Mouse (Mus musculus) embryonic facial prominence, embryonic 13.5 days (tissue): ENCODE results near the gene Gdpd1. TPM values are rescaled to one million over a fixed set of nuclear protein-coding genes. Genes with fewer than 3 reads are reported as not detected.

ENCODE experiments used
- ATAC-seq: fragments of 200-750 bp; cut with Nextera tagmentation; 2 replicates; pipeline ENCODE4 v1.8.0; 2017; ENCODE audit warnings: low read depth; ENCODE audit not compliant: insufficient number of reproducible peaks, insufficient read depth, low FRiP score, low TSS enrichment
- H3K27ac ChIP-seq: fragments of 300-500 bp; sonication (generic); 2 replicates; pipeline ENCODE4 v1.5.1; 2015; ENCODE audit warnings: moderate library complexity, mild to moderate bottlenecking, inconsistent platforms
- H3K27me3 ChIP-seq: fragments of 300-500 bp; sonication (generic); 2 replicates; pipeline ENCODE4 v1.6.1; 2015; ENCODE audit warnings: mild to moderate bottlenecking, inconsistent platforms
- H3K36me3 ChIP-seq: fragments of 300-500 bp; sonication (generic); 2 replicates; pipeline ENCODE4 v1.6.1; 2015; ENCODE audit warnings: mild to moderate bottlenecking, inconsistent platforms
- H3K4me1 ChIP-seq: fragments of 300-500 bp; sonication (generic); 2 replicates; pipeline ENCODE4 v1.6.1; 2015; ENCODE audit warnings: inconsistent platforms
- H3K4me2 ChIP-seq: fragments of 300-500 bp; sonication (generic); 2 replicates; pipeline ENCODE4 v1.6.1; 2015; ENCODE audit warnings: moderate library complexity, mild to moderate bottlenecking, inconsistent platforms
- H3K4me3 ChIP-seq: fragments of 300-500 bp; sonication (generic); 2 replicates; pipeline ENCODE4 v1.5.1; 2015; ENCODE audit warnings: mild to moderate bottlenecking, inconsistent platforms
- H3K9ac ChIP-seq: fragments of 300-500 bp; sonication (generic); 2 replicates; pipeline ENCODE4 v1.6.1; 2015; ENCODE audit warnings: mild to moderate bottlenecking, inconsistent platforms
- H3K9me3 ChIP-seq: fragments of 300-500 bp; sonication (generic); 2 replicates; pipeline ENCODE4 v1.6.1; 2016; ENCODE audit warnings: inconsistent platforms
- WGBS: fragments of 180-500 bp; shearing (Covaris S2); methylation state at CpG from one replicate; pipeline ENCODE4 v1.1.7; 2015; ENCODE audit warnings: mixed read lengths; 5-methylcytosine and 5-hydroxymethylcytosine counted together
- polyA plus RNA-seq: library from polyadenylated mRNA; unstranded; fragments of >200 nt; fragmentation: Nextera tagmentation; extraction: Ambion mirVana; gene quantifications from 2 replicates; pipeline ENCODE4 v1.2.1, GENCODE M21; 2015

The Gdpd1 gene
- 22.7 and 22.9 TPM in 2 replicates for polyA plus RNA-seq

GRCm38 (mm10) chr11:87073866-87074440, at the start of gene Gdpd1:
Gdpd1 (minus strand) TSS chr11:87074062.
- Histone ChIP-seq H3K4me1 (peaks cover 4% of the 10 kb centered on the region), H3K9me3 (no peaks in the 10 kb centered on the region), H3K4me2 (peak within 1 kb of the TSS; percentile 94), H3K27me3 (no peaks in the 10 kb centered on the region), H3K27ac (peak within 1 kb of the TSS; percentile 60), H3K9ac (peak within 1 kb of the TSS; percentile 82), H3K4me3 (peak within 1 kb of the TSS; percentile 60), H3K36me3 (peaks cover 27% of the 10 kb centered on the region)
- ATAC-seq = peak; percentile 87
- WGBS = under 1% methylated on average over 43 of the region's 43 CpGs

- H3K4me1 ChIP-seq = peaks cover 5% of the 10 kb centered on the region; the same call in 1 of the 2 replicates
- peaks cover 64% of the 10 kb centered on the region for H3K36me3 ChIP-seq
- H3K4me3 ChIP-seq = no peak overlapping the region
- WGBS = 82% methylated on average over 8 of the region's 8 CpGs
- no peak overlapping the region for H3K27ac ChIP-seq
- no peak overlapping the region for H3K4me2 ChIP-seq
- H3K9me3 ChIP-seq = no peaks in the 10 kb centered on the region
- no peak overlapping the region for H3K9ac ChIP-seq
- no peaks in the 10 kb centered on the region for H3K27me3 ChIP-seq
- no peak for ATAC-seq
Measured at GRCm38 (mm10) chr11:87121864-87122263, 48.0 kb upstream of the Gdpd1 start.

GRCm38 (mm10) chr11:87110172-87110909, 36.5 kb upstream of the Gdpd1 start:
- peaks cover 31% of the 10 kb centered on the region for H3K36me3 ChIP-seq
- no peak for ATAC-seq

GRCm38 (mm10) chr11:87109519-87110171, 35.8 kb upstream of the Gdpd1 start:
- H3K4me2 ChIP-seq = peak overlapping the region; percentile 67
- H3K4me1 ChIP-seq = peaks cover 24% of the 10 kb centered on the region
- H3K9me3 ChIP-seq = no peaks in the 10 kb centered on the region
- H3K4me3 ChIP-seq = peak overlapping the region; percentile 95
- ATAC-seq = no peak
- under 1% methylated on average over 42 of the region's 42 CpGs for WGBS
- H3K27me3 ChIP-seq = no peaks in the 10 kb centered on the region
- H3K9ac ChIP-seq = peak overlapping the region; percentile 99
- H3K27ac ChIP-seq = peak overlapping the region; percentile 97
- peaks cover 31% of the 10 kb centered on the region for H3K36me3 ChIP-seq

More at GRCm38 (mm10) chr11:87110172-87110909, 36.5 kb upstream of the Gdpd1 start:
- peak overlapping the region; percentile 97 for H3K27ac ChIP-seq
- H3K4me1 ChIP-seq = peaks cover 24% of the 10 kb centered on the region
- peak overlapping the region; percentile 95 for H3K4me3 ChIP-seq
- 4% methylated on average over 9 of the region's 9 CpGs for WGBS
- H3K4me2 ChIP-seq = peak overlapping the region; percentile 67
- H3K9ac ChIP-seq = peak overlapping the region; percentile 99
- H3K9me3 ChIP-seq = no peaks in the 10 kb centered on the region
- no peaks in the 10 kb centered on the region for H3K27me3 ChIP-seq

GRCm38 (mm10) chr11:87108755-87109518, 35.1 kb upstream of the Gdpd1 start, which contains the start of gene Ska2:
Ska2 (plus strand) TSS chr11:87109234.
- H3K36me3 ChIP-seq = peaks cover 31% of the 10 kb centered on the region
- WGBS = under 1% methylated on average over 40 of the region's 40 CpGs
- peak; percentile 99 for ATAC-seq

GRCm38 (mm10) chr11:87108409-87108754, 34.5 kb upstream of the Gdpd1 start, which contains the start of gene Prr11:
Prr11 (minus strand) TSS chr11:87108708.
- H3K9me3 ChIP-seq = no peaks in the 10 kb centered on the region
- H3K4me2 ChIP-seq = peak within 1 kb of the TSS; percentile 67
- peak within 1 kb of the TSS; percentile 95 for H3K4me3 ChIP-seq
- H3K27me3 ChIP-seq = no peaks in the 10 kb centered on the region
- no peak for ATAC-seq
- peaks cover 24% of the 10 kb centered on the region for H3K4me1 ChIP-seq
- H3K27ac ChIP-seq = peak within 1 kb of the TSS; percentile 97
- H3K36me3 ChIP-seq = peaks cover 34% of the 10 kb centered on the region
- H3K9ac ChIP-seq = peak within 1 kb of the TSS; percentile 99
- WGBS = 0% methylated on average over 14 of the region's 14 CpGs

More at GRCm38 (mm10) chr11:87108755-87109518, 35.1 kb upstream of the Gdpd1 start, which contains the start of gene Ska2:
- H3K4me3 ChIP-seq = peak within 1 kb of the TSS; percentile 95
- peak within 1 kb of the TSS; percentile 97 for H3K27ac ChIP-seq
- H3K27me3 ChIP-seq = no peaks in the 10 kb centered on the region
- peak within 1 kb of the TSS; percentile 99 for H3K9ac ChIP-seq
- H3K4me2 ChIP-seq = peak within 1 kb of the TSS; percentile 67
- H3K4me1 ChIP-seq = peaks cover 24% of the 10 kb centered on the region
- H3K9me3 ChIP-seq = no peaks in the 10 kb centered on the region

GRCm38 (mm10) chr11:87087142-87087541, 13.3 kb upstream of the Gdpd1 start:
- Histone ChIP-seq H3K36me3 (peaks cover 50% of the 10 kb centered on the region), H3K27me3 (no peaks in the 10 kb centered on the region), H3K27ac (0 out of 2 replicates have a peak overlapping the region, but pooled peaks have one; percentile 81), H3K4me1 (peaks cover 23% of the 10 kb centered on the region), H3K4me3 (peak overlapping the region; percentile 97), H3K9ac (peak overlapping the region; percentile 92; the same call in 1 of the 2 replicates), H3K9me3 (no peaks in the 10 kb centered on the region), H3K4me2 (peak overlapping the region; percentile 95)
- ATAC-seq = no peak
- 68% methylated on average over 2 of the region's 2 CpGs for WGBS

- peaks cover 23% of the 10 kb centered on the region for H3K4me1 ChIP-seq
- WGBS = 1% methylated on average over 42 of the region's 43 CpGs
- peak within 1 kb of the TSS; percentile 97 for H3K4me3 ChIP-seq
- H3K27ac ChIP-seq = peak within 1 kb of the TSS; percentile 81
- H3K9ac ChIP-seq = peak within 1 kb of the TSS; percentile 92
- no peaks in the 10 kb centered on the region for H3K9me3 ChIP-seq
- H3K36me3 ChIP-seq = peaks cover 49% of the 10 kb centered on the region
- peak within 1 kb of the TSS; percentile 95 for H3K4me2 ChIP-seq
- H3K27me3 ChIP-seq = no peaks in the 10 kb centered on the region
- ATAC-seq = peak; percentile 76
Measured at GRCm38 (mm10) chr11:87086290-87086984, 12.6 kb upstream of the Gdpd1 start, which contains the start of gene Smg8. Smg8 (minus strand) TSS chr11:87086774.

GRCm38 (mm10) chr11:87085461-87085860, 11.6 kb upstream of the Gdpd1 start:
- H3K4me1 ChIP-seq = peaks cover 23% of the 10 kb centered on the region
- 89% methylated on average over 13 of the region's 13 CpGs for WGBS
- peak overlapping the region; percentile 92 for H3K9ac ChIP-seq
- H3K4me3 ChIP-seq = peak overlapping the region; percentile 97
- H3K27me3 ChIP-seq = no peaks in the 10 kb centered on the region
- H3K4me2 ChIP-seq = peak overlapping the region; percentile 95
- ATAC-seq = no peak
- H3K9me3 ChIP-seq = no peaks in the 10 kb centered on the region
- H3K27ac ChIP-seq = no peak overlapping the region
- peaks cover 50% of the 10 kb centered on the region for H3K36me3 ChIP-seq

- no peak overlapping the region for H3K4me3 ChIP-seq
- peaks cover 59% of the 10 kb centered on the region for H3K36me3 ChIP-seq
- 88% methylated on average over 1 of the region's 1 CpGs for WGBS
Measured at GRCm38 (mm10) chr11:87083712-87084111, 9.8 kb upstream of the Gdpd1 start.

More at GRCm38 (mm10) chr11:87083712-87084111, 9.8 kb upstream of the Gdpd1 start:
- no peak overlapping the region for H3K27ac ChIP-seq
- H3K9me3 ChIP-seq = no peaks in the 10 kb centered on the region
- H3K4me1 ChIP-seq = peaks cover 23% of the 10 kb centered on the region
- H3K27me3 ChIP-seq = no peaks in the 10 kb centered on the region
- H3K4me2 ChIP-seq = no peak overlapping the region
- H3K9ac ChIP-seq = no peak overlapping the region
- no peak for ATAC-seq
